Mouse (Mus musculus): ENCODE results near the gene Nav2. TPM values are rescaled to one million over a fixed set of nuclear protein-coding genes. Genes with fewer than 3 reads are reported as not detected.

Nav2 gene
- polyA plus RNA-seq, 1 experiment, result 28.3 TPM

DNA sequence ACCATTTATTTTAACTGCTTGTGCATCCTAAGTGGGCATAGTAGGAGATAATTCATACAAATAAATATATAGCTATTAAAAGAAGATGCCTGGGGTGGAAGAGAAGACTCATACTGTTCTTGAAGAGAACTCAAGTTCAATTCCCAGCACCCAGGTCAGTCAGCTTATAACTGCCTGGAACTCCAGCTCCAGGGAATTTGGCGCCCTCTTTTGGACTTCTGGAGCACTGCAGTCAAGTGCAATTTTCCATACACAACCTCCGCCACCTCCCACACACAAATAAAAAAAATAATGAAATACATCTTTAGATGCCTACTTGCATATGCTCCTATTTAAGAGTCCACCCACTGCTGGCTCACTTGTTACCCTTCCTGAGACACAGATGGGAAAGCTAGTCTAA, 416.1 kb downstream of the Nav2 start:
- DNase-seq (ENCODE audit: low read depth), result no peak
- TF ChIP-seq POLR2A (IDR thresholded peaks at IDR 0.05; ENCODE audit: borderline replicate concordance, extremely low read depth, insufficient read depth, insufficient read length, poor library complexity, severe bottlenecking), result no peak
- TF ChIP-seq CTCF (IDR thresholded peaks at IDR 0.05; ENCODE audit: borderline replicate concordance, extremely low read depth, insufficient read depth, insufficient read length), result peak; percentile 46; the same call in 1 of the 2 replicates

DNA sequence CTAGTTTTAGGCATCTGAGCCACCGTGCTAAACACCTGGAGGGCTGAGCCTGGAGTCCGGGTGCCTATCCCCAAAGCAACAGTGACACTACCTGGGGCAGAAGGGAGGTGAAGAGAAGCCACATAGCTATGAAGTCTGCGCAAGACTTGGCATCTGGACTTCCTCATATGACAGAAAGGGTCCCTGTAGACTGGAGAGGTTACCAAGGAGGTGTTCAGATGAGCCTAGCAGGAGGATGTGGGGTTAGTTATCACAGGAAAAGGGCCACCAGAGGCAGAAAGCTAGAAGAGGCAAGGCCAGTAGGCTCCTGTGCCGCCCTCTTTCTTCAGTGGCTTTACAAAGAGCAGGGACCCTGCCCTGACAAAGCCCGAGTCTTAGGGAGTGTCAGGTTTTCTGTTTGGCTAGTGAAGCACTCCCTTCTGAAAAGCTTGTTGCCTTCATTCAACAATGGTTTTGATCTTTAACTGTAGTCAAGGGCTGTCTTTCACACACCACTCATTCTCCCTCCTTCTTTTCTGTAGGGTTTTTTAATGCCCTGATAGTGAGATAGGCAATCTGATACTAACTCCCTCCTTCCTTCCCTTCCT, 417.7 kb downstream of the Nav2 start:
- no peak for DNase-seq (ENCODE audit: low read depth)
- no peak for TF ChIP-seq CTCF (IDR thresholded peaks at IDR 0.05; ENCODE audit: borderline replicate concordance, extremely low read depth, insufficient read depth, insufficient read length)
- no peak for TF ChIP-seq POLR2A (IDR thresholded peaks at IDR 0.05; ENCODE audit: borderline replicate concordance, extremely low read depth, insufficient read depth, insufficient read length, poor library complexity, severe bottlenecking)

DNA sequence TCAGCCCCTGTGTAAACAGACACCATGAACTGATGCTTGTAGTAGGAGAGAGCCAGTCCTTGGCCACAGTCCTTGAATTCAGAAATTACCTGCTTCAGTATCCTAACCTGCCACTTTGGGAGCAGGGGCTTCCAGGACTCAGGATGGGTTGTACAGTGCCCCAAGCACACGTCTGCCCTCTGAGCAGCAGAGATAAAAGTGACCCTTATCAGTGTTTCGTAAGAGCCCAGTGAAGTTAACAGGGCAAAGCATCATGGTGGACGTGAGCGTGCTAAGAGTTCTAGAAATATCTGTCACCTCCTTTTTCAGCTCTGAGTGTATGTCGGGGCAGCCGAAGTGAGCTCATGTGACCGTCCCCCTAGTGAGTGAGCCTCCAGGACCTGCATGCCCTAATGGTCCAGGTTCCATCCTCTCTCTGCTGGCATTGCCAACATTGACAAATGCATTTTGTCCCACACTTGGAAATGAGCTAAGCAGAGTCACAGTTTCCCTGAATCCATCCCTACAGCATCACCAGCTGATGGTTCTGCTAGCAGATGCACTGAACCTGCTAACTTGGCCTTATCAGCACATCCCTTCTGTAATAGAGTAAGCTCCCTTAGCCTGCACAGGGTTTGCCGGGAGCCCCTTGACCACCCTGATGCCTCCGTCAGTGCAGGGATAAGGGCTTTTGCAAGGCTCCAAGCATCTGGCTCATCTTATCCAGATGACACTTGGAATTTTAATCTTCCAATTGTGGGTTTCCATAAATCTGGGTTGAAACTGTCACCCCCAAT, 418.6 kb downstream of the Nav2 start:
- no peak for DNase-seq (ENCODE audit: low read depth)
- TF ChIP-seq POLR2A (IDR thresholded peaks at IDR 0.05; ENCODE audit: borderline replicate concordance, extremely low read depth, insufficient read depth, insufficient read length, poor library complexity, severe bottlenecking) (no peak), CTCF (IDR thresholded peaks at IDR 0.05; ENCODE audit: borderline replicate concordance, extremely low read depth, insufficient read depth, insufficient read length) (no peak)

DNA sequence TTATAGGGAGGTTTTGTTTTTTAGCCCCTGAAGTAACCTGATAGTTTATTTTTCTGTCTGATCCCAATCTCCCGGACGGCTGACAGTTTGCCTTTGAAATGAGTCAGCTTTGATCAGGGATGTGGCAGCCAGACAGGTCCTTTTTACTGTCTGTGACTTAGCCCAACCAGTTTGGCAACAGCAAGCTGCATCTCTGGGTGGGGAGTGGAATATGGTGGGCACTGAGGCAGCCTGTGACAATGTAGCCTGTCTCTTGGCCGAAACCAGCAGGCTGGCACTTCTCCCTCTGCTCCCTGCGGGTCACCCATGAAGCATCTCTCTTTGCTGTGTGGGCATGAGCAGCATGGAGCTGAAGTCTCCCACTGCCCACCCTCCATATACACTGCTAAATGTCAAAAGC, 421.7 kb downstream of the Nav2 start:
- TF ChIP-seq CTCF (IDR thresholded peaks at IDR 0.05; ENCODE audit: borderline replicate concordance, extremely low read depth, insufficient read depth, insufficient read length) (no peak), POLR2A (IDR thresholded peaks at IDR 0.05; ENCODE audit: borderline replicate concordance, extremely low read depth, insufficient read depth, insufficient read length, poor library complexity, severe bottlenecking) (no peak)
- peak; percentile 58 for DNase-seq (ENCODE audit: low read depth)

DNA sequence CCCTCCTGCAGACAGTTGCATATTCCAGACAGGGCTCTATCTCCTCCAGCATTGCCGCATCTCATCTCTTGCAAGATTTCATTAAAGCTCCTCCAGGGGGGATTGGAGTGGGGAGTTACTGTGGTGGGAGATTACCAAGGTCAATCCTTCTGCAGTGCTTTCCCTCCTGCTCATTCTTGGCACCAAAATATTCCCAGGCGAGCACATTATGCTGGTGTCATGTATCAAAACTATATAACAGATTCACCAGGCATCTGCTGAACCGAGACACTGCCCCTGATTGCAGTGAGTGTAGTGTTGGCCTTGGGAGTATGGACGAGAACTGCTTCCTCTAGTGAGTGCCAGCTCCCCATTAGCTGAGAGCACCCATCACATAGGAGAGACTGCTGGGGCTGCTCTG, 423.4 kb downstream of the Nav2 start:
- no peak for TF ChIP-seq CTCF (IDR thresholded peaks at IDR 0.05; ENCODE audit: borderline replicate concordance, extremely low read depth, insufficient read depth, insufficient read length)
- no peak for TF ChIP-seq POLR2A (IDR thresholded peaks at IDR 0.05; ENCODE audit: borderline replicate concordance, extremely low read depth, insufficient read depth, insufficient read length, poor library complexity, severe bottlenecking)
- no peak for DNase-seq (ENCODE audit: low read depth)

DNA sequence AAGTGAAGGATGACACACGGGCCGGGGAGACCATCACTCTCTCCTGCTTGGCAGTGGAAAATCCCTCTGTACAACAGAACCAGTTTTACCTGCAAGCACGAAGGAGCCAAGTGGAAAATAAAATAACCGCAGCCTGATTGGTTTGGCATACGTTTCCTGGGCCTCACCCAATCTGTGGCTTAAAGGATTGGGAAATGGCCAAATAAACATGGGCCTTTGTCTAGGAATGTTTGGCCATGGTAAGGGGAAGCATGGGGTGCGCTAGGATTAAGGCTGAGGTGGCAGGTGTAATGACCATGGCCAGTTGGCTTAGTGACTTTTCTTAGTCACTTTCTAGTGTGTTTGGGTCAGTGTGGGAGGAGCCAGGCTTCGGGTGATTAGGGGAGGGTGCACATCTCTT, 424.1 kb downstream of the Nav2 start:
- DNase-seq (ENCODE audit: low read depth), result no peak
- TF ChIP-seq CTCF (IDR thresholded peaks at IDR 0.05; ENCODE audit: borderline replicate concordance, extremely low read depth, insufficient read depth, insufficient read length), result no peak
- TF ChIP-seq POLR2A (IDR thresholded peaks at IDR 0.05; ENCODE audit: borderline replicate concordance, extremely low read depth, insufficient read depth, insufficient read length, poor library complexity, severe bottlenecking), result no peak

DNA sequence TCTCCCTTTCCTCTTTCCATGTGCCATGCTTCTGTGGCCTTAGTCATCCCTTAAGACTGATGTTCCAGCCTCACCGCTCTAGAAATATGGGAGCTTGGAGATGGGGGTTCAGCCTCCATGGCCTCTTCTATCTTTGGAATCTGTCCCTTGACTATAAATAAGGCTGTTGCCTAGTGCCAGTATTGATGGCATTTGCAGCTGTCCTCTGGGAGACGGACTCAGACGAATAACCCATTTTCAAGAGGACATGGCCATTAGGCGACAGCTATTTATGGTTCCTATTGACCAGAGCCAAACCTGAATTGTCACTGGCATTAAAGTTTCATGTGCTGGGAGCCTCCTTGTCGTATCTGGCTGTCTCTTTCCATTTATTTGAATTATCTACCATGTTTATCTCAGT, 425.6 kb downstream of the Nav2 start:
- DNase-seq (ENCODE audit: low read depth), result no peak
- TF ChIP-seq POLR2A (IDR thresholded peaks at IDR 0.05; ENCODE audit: borderline replicate concordance, extremely low read depth, insufficient read depth, insufficient read length, poor library complexity, severe bottlenecking) (no peak), CTCF (IDR thresholded peaks at IDR 0.05; ENCODE audit: borderline replicate concordance, extremely low read depth, insufficient read depth, insufficient read length) (no peak)

DNA sequence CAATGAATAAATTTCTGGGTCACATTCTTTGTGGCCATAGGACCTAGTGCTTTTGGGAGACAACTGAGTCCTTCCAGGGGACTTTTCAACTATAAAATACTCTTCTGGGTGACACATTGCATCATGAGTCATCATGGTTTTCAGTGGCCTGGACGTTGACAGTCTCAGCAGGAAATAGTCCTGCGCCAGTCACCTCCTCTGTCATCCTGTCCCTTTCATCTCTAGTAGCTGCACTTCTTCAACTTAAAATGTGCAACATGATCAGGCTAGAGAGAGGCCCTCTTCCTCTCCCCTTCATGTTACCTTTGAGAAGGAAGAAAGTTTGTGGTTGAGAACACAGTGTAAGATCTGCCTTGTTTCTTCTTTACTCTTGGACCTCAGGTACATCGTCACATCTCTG, 426.5 kb downstream of the Nav2 start:
- no peak for DNase-seq (ENCODE audit: low read depth)
- no peak for TF ChIP-seq CTCF (IDR thresholded peaks at IDR 0.05; ENCODE audit: borderline replicate concordance, extremely low read depth, insufficient read depth, insufficient read length)
- TF ChIP-seq POLR2A (IDR thresholded peaks at IDR 0.05; ENCODE audit: borderline replicate concordance, extremely low read depth, insufficient read depth, insufficient read length, poor library complexity, severe bottlenecking), result no peak

DNA sequence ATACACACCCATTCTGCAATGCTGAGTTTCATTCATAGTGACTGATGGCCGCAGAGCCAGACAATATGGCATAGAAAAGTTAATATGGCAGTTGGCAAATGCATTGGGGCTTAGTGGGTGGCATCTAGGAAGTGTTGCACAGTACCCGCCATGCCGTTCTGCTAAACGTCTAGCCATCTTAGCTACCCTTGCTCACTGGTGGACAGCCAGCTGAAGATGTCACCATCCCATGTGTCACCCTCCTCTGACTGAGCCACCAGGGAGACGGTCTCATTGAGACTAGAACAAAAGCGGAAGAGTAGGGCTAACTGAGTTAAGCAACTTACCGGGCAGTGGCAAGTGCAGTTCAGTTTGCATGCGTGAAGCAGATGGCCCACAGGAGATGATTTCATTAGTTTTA, 428.2 kb downstream of the Nav2 start:
- no peak for DNase-seq (ENCODE audit: low read depth)
- TF ChIP-seq CTCF (IDR thresholded peaks at IDR 0.05; ENCODE audit: borderline replicate concordance, extremely low read depth, insufficient read depth, insufficient read length), result no peak
- TF ChIP-seq POLR2A (IDR thresholded peaks at IDR 0.05; ENCODE audit: borderline replicate concordance, extremely low read depth, insufficient read depth, insufficient read length, poor library complexity, severe bottlenecking), result no peak

DNA sequence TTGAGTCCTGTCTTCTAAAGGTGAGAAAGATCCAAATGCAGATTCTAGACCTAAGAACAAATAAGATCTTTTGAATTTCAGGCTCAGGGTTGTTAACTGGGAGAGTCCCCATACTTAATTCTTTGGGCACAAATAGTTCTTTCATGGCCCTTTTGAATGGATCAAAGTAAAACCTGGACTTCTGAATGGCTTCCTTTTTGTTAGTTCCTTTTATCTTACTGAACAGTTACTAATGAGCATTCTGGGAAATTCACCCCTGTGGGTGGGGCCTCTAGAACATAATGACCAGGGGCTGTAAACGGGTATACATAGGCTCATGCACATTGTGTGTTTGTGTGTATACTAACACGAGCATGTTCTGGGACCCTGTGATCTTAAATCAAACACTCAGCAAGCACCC, 429.2 kb downstream of the Nav2 start:
- peak; percentile 67 for DNase-seq (ENCODE audit: low read depth)
- TF ChIP-seq POLR2A (IDR thresholded peaks at IDR 0.05; ENCODE audit: borderline replicate concordance, extremely low read depth, insufficient read depth, insufficient read length, poor library complexity, severe bottlenecking), result no peak

DNA sequence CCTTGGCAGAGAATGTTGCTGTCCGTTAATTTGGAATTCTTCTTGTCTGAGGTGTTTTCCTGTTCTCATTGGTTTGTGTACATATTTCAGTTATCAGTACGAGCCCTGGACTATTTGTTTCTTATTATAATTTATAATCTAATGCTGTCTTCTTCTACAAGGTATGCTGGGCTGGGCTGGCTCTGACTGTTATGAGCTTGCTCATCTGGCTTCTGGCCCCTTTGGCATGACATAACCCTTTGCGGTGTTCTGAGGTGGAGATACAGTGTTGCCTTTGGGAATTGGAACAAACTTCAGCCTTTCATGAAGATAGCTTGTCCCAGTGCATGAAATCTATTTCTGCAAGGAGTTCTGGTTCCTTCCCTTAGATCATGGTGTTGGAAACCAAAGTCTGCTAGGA, 431.4 kb downstream of the Nav2 start:
- no peak for DNase-seq (ENCODE audit: low read depth)
- no peak for TF ChIP-seq CTCF (IDR thresholded peaks at IDR 0.05; ENCODE audit: borderline replicate concordance, extremely low read depth, insufficient read depth, insufficient read length)
- TF ChIP-seq POLR2A (IDR thresholded peaks at IDR 0.05; ENCODE audit: borderline replicate concordance, extremely low read depth, insufficient read depth, insufficient read length, poor library complexity, severe bottlenecking), result no peak
